Mouse (Mus musculus): ENCODE measurements at regions not wholly inside any gene's neighbourhood (a gene's known extent, or its start where the extent isn't known, plus 50 kb on each side); places are given as distances from the start of the nearest gene placed in this dataset.

DNA sequence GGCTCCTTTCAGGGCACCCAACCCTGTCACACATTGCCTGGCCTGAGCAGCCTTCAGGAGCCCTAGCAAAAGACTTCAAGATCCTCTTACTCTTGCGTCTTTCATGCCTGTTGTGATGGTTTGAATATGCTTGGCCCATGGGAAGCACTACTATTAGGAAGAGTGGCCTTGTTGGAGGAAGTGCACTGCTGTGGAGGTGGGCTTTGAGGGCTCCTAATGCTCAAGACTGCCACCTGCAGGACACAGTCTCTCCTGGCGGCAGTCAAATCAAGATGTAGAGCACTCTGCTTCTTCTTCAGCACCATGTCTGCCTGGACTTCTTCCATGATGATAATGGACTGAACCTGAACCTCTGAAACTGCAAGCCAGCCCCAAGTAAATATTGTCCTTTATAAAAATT lies 73.0 kb downstream of the Tsen15 start:
- DNase-seq (ENCODE audit: low spot score in 2 of 2), result no peak
- intact Hi-C loops (cut with DNase I), result no loop called here

DNA sequence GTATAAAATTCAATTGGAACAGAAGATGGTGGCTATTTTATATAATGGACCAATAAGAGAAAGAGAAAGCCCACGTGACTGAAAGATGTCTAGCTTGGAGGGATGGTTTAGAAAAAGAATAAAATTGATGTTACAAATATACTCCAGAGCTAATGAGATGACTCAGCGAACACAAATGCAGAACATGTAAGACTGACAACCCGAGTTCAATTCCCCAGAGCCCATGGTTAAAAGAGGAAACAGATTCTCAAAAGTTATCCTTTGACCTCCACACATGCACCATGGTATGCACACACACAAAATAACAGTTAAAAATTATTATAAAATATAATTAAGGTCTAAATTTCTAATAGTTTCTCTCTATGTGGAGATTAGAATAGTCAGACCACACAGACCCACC lies 81.0 kb downstream of the Tsen15 start:
- no peak for DNase-seq (ENCODE audit: low spot score in 2 of 2)
- intact Hi-C loops (cut with DNase I), result no loop called here

DNA sequence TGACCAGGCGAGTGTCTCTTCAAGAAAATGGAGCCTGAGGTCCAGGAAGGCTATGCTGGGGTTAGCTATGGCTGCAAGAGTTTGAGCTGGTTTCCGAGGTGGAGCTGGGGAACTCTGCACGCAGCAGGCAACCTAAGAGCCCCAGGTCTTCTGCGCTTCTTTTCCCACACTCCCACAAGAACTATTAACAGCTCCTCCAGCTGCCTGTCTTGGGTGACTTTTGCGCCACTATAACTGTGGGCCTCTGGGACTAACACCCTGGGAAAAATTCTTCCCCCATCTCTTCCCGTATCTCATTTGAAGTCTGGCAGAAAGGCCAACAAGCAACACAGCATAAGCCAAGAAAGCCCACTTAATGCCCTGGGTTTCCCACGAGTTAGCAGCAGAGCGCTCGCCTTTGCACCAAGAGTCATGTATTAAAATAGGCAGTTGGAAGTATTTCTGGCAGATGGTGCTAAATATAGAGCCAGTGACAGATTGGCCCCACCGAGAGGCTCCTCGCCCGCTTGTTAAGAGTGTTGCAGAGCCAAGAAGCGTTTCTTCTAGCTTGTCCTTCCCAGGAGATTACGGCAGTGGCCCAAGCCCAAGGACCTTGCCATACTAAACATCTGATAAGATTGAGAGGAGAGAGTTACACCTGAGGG lies 81.9 kb downstream of the Tsen15 start:
- DNase-seq (ENCODE audit: low spot score in 2 of 2), result peak; percentile 20 to 30
- intact Hi-C loops (cut with DNase I), result no loop called here

DNA sequence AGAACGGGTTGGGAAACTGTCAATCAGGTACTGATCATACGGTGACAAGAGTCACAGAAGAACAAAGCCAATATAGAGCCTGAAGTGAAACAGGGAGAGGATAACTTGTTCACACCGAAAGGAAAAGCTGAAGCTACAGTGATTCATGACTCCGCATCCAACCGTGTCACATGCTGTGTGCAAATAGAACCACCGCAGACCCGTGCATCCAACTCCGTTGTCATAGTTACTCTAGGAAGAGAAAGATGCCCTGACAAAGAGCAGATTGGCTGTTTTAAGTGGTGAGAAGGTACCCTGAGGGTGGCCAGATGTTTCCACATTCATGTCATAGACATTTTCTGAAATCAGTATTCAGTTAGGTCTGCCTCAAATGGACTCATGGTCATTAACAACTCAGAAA lies 85.1 kb downstream of the Tsen15 start:
- no peak for DNase-seq (ENCODE audit: low spot score in 2 of 2)
- intact Hi-C loops (cut with DNase I), result no loop called here

DNA sequence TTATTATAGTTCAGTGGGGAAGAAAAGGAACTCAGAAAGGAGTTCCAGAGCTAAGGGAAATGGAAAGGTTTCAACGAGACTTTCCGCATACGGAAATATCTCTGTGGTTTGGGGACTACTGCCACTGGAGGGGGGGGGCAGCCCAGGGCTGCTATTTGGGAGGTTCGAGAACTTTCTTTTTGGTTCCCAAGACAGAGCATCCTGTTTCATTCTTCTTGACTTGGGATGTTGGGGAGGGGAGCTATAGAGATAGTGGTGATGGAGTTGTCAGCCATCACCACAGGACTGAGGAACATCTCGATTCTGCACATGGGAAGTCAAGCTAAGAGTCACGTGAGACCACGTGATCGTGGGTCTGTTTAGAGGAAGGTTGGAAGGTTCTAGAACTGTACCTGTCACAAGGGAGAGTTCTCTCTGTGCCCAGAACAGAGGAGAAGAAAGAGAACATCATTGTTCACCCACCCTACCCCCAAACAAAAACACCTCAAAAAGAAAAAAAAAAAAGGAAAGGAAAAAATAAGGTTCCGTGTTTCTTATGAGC lies 94.2 kb downstream of the Tsen15 start:
- no peak for DNase-seq (ENCODE audit: low spot score in 2 of 2)
- intact Hi-C loops (cut with DNase I), result loop anchor here (5.0 kb wide), 1 partner anchor 470 kb away; no protein-coding TSS in a partner anchor

DNA sequence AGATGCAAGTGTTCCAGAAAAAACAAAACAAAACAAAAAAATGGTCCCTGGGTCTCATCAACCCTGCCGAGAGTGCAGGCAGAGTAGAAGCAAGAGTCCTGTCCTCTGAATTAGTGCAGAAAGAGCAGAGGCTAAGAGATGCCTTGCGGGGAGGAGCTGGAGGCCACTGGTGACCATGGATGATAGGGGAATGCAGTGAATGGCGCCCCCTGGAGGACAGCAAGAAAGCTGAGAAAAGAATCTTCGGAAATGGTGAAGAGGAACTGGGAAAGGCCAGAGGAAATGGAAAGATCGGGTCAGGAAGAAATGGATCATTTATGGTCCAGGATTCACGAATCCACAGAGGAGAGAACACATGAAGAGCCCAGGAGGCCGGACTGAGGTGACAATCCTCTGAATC lies 95.7 kb downstream of the Tsen15 start:
- peak; percentile 62 to 64 for DNase-seq (ENCODE audit: low spot score in 2 of 2)
- intact Hi-C loops (cut with DNase I), result loop anchor here (5.0 kb wide), 1 partner anchor 468 kb away; no protein-coding TSS in a partner anchor

DNA sequence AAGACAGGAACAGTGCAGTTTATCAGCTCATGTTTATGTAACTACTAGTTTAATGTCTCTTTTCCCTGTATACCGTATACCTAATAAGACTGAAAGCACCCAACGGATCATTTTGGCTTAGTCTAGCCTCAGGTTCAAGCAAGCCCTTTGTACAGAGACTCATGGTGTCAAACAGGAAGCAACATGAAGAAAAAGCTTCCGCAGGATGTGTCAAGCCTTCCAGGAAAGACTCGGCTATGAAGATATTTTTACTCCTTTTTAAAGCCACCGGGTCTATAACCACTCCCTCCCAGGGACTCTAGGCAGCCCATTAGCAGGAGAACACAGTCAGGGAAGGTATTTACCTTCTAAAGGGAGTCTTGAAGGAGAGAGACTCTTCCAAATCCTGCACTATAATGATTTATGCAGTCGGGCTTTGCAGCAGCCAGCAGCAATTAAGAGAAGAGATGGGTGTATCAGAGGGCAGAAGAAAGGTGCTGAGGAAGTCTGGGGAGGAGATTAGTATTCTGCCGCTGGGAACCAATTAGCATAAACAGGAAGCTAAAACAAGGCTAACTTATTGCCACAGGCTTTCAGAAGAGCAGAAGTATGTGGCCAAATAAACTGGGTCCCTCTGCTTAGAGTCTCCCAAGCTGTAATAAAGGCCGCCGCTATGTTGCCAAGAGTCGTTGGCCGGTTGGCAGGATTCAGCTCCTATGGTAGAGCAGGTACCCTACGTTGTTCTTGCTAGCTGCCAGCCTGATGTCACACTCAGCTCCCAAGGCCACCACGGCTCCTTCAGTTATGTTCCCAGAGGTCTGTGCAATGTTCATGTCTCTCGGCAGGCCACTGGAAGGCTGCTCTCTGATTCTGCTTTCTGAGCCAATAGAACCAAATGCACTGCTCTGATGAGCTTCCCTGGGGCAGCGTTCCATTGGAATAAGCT lies 98.7 kb downstream of the Tsen15 start:
- no peak for DNase-seq (ENCODE audit: low spot score in 2 of 2)
- intact Hi-C loops (cut with DNase I), result no loop called here

DNA sequence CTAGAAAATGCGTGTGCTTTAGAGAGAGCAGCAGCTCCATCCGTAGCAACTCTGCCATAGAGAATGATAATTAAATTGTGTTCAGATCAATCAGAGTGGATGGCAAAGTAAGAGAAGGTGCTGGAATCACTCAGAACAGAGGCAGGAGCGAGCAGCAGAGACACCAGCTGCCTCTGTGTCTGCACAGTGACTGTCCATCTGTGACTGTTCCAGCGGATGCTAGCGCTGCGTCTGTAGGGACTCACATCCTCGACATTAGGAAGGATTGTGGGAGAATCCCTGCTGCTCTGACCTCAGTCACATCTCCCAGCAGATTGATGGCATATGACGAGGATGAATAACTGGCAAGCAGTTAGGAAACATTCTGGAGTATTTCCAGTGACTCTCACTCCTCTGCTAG lies 99.8 kb downstream of the Tsen15 start:
- intact Hi-C loops (cut with DNase I), result no loop called here

DNA sequence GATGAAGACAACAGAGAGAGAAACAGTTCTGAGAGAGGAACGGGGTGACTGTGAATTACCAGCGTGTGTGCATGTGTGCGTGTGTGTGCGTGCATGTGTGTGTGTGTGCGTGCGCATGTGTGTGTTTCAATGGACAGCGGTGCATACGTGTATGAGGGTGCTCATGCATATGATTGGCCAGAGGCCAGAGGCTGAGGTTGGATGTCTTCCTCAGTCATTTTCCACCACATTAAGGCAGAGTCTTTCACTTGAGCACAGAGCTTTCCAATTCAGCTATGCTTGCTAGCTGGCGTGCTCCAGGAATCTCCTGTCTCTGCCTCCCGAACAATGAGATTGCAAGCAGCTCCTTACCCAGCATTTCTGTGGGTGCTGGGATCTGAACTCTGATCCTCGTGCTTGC lies 104.4 kb downstream of the Tsen15 start:
- intact Hi-C loops (cut with DNase I), result no loop called here
- no peak for DNase-seq (ENCODE audit: low spot score in 2 of 2)

More for the DNA sequence above, 99.8 kb downstream of the Tsen15 start:
- DNase-seq (ENCODE audit: low spot score in 2 of 2), result no peak

DNA sequence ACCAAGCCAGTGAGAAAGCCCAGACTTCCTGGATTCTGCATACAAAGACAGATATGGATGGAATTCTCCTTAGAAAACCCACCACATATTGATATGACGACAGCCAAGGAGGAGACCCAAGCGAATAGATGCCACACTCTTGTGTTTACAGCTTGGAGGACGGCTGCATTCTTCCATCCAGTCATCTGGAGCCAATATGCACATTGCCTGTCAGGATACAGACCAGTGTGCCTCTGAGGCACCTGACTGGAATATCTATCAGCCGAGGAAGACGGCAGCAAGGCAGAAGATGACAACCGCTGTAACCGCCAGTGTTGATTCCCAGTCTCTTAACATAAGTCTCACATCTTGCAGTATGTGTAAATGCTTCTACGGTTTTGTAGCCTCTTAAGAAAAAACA lies 105.3 kb downstream of the Tsen15 start:
- DNase-seq (ENCODE audit: low spot score in 2 of 2), result no peak
- intact Hi-C loops (cut with DNase I), result no loop called here

DNA sequence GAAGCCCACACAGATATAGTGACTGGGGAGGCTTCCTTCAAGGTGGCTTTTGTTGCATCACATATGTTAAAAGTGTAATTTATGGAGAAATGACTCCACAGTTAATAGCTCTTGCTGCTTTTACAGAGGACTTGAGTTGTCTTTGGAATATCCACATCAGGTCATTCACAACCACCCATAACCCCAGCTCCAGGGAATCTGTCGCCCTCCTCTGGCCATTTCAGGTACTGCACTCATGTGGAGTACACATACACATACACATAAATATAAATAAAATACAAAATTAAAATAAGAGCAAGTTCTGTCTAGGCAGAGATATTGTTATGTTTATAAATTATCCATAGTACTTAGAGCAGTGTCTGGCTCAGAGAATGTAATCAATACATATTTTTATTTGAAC lies 106.5 kb downstream of the Tsen15 start:
- intact Hi-C loops (cut with DNase I), result no loop called here
- no peak for DNase-seq (ENCODE audit: low spot score in 2 of 2)

DNA sequence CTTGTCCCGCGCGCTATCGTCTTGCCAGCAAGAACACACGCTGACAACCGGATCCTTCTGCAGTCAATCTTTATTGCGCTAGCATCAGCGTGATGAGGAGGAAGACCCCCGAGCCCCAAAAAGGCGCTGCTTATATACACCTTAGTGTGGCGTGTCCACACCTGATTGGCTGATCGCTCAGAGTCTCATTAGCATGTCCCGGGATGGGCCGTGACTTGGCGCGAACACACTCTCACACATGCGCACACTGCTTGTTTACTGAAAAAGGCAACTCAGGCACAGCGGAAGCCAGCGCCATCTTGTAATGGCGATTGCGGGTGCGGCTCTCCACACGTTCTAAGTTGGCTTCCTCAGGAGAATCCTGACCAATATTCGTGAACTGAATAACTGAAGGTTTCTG lies 111.5 kb downstream of the Tsen15 start:
- intact Hi-C loops (cut with DNase I), result no loop called here
- DNase-seq (ENCODE audit: low spot score in 2 of 2), result no peak

DNA sequence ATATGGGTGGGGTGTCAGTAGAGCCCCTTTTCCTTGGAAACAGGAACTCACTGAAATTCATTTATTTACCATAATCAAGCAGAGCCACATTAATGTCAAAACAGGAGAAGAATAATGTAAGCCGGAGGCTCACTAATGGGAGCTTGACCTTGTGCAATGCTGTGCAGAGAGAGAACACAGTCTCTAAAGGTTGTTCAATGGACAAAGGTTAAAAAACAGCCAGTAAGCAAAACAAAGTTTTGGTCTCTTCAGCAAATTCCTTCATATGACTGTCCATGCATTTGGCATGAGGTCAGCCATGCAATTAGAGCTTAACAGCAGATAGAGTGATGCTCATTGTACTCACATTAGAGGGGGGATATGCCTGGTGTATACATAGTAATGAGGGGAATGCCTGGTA lies 113.1 kb downstream of the Tsen15 start:
- DNase-seq (ENCODE audit: low spot score in 2 of 2), result no peak
- intact Hi-C loops (cut with DNase I), result no loop called here

DNA sequence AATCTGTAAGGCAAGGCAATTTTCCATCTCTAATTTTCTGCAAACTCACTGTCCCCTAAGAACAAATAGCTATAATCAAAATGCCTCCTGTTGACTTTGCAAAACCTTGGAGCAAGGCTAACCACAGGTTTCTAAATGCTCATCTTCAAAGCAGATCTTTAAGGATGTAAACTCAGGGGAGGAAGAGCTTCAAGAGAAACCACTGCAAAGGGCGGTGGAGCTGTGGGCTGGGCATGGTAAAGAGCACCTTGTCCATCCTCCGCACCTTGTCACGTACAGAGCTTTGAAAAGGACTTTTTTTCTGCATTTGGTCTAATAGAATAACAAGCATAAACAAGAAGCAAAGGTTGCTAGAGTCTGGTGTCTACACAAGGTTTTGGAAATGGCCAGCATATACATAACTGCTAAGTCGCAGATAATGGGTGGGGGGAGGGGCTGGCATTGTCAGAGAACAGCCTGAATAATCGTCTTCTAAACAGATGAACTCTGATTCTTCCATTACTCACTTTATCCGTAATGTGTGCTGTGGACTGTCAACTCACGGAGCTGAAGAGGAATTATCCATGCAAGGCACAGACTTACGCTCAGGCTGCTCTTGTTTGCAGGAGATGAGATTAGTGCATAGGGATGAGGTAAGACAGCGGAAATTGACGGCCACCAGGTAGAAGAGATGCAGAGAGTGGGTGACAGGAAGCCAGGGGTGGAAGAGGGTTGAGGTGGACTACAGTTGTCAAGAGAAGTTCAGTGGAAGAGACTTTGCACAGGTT lies 116.4 kb downstream of the Tsen15 start:
- intact Hi-C loops (cut with DNase I), result no loop called here
- DNase-seq (ENCODE audit: low spot score in 2 of 2), result no peak

DNA sequence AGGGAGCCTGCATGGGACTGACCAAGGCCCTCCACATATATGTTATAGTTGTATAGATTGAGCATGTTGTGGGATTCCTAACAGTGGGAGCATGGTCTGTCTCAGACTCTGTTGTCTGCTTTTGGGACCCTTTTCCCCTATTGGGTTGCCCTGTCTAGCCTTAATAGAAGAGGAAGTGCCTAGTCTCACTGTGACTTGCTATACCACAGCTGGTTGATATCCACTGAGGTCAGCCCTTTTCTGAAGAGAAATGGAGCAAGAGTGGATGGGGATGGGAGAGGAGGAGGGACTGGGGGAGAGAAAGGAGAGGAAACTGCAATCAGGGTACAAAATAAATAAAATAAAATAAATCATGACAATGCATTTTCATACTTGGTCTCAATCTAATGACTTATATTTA lies 120.1 kb downstream of the Tsen15 start:
- intact Hi-C loops (cut with DNase I), result no loop called here
- DNase-seq (ENCODE audit: low spot score in 2 of 2), result no peak

DNA sequence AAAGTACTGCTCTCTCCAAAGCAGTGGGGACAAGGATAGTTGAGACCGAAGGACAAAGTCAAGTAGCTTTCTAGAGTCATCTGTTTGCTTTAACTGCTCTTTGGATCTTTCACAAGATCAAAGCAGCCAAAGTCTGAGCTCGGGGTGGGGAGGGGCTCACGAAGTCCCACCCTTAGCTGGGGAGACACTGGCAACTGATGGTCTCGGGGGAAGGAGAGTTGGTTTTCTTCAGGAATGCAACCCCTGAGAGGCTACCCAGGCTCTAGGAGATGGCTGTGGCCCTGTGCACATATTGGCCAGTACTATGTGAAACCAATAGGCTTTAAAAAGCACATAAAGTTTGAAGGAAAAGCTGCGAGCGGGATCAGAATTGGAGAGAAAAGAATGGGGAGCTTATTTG lies 121.5 kb downstream of the Tsen15 start:
- no peak for DNase-seq (ENCODE audit: low spot score in 2 of 2)
- intact Hi-C loops (cut with DNase I), result no loop called here

DNA sequence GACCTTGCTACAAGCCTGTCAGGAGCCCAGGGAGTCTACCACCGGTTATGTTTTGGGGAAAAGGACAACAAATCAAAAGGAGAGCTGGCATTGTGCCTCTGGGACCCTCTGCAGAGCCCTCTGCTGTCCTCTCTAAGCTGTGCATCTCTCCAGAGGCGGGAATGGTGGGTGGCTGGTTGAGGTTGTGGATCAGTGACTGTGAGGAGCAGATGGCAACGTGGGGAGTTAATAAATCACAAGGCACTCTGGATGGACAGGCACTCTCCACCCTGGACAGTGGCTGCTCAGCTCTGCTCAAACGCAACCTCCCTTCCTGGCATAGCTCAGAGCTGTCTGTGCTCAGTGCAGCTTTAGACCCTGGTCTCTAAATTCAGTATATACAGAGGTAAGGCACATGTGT lies 125.0 kb downstream of the Tsen15 start:
- no peak for DNase-seq (ENCODE audit: low spot score in 2 of 2)
- intact Hi-C loops (cut with DNase I), result no loop called here

DNA sequence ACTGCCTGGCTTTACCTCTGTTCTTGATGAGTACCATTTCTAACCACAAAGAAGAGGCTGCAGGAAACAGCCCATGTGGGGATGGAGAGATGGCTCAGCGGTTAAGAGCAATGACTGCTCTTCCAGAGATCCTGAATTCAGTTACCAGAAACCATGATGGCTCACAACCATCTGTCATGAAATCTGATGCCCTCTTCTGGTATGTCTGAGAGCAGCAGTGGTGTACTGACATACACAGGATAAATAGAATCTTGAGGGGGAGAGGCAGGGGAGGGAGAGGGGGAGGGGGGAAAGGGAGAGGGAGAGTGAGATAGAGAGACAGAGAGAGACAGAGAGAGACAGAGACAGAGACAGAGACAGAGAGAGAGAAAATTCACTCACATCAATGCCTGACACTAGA lies 125.5 kb downstream of the Tsen15 start:
- DNase-seq (ENCODE audit: low spot score in 2 of 2), result no peak
- intact Hi-C loops (cut with DNase I), result no loop called here

DNA sequence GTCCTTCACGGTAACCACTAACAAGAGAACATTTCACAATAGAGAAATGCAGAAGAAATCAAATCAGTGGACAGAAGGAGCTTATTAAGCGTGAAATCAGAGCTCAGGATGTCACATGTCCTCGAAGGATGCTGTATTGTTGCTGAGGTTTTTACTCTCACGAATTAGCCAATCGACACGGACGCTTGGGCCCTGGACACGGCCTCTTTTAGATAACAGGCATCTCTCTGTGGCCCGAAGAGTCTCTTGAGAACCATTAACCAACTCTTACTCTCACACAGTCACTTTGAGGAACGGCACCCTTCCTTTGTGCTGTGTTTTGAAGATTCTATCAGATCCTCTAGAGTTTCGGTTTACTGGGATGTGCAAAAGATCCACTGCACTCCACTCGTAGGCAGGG lies 128.2 kb downstream of the Tsen15 start:
- no peak for DNase-seq (ENCODE audit: low spot score in 2 of 2)
- intact Hi-C loops (cut with DNase I), result no loop called here

DNA sequence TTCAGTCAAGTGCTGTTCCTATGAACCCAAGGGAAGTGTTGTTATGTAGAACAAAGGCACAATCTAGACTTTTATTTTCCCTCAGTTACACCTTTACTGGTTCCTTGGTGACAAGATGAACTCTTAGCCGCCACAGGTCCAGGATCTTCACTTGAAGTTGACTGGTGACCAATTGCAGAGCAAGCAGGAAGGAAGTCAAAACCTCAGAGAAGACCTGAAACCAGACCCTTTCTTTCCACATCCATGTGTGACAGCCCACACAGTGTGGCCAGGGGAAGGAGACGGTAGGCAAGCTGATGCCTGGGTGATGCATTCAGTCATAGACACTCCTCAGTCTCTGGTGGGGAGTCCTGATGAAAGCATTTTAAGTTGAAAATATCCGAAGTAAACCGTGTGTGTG lies 132.6 kb downstream of the Tsen15 start:
- intact Hi-C loops (cut with DNase I), result no loop called here
- DNase-seq (ENCODE audit: low spot score in 2 of 2), result no peak

Data from left cerebral cortex, postnatal 36 days (tissue).